Mouse (Mus musculus): Measurements from ENCODE around the gene 1700017B05Rik. TPM values are rescaled to one million over a fixed set of nuclear protein-coding genes. Genes with fewer than 3 reads are reported as not detected.
"Not testable (repeated sequence)": the region's sequence is repeated elsewhere in the genome, so short reads cannot be mapped to it uniquely, and the experiment has no call there.

The 1700017B05Rik gene
- 30.3 TPM for polyA plus RNA-seq (2012; fragmentation: generic; extraction: Trizol)

- Histone ChIP-seq H3K4me2 (ENCODE audit: low read depth) (peak within 1 kb of the TSS; percentile 91), H3K36me3 (ENCODE audit: control insufficient read depth, insufficient read depth) (no peaks in the 10 kb centered on the region), H3K79me2 (ENCODE audit: control insufficient read depth, insufficient read depth) (peaks cover 57% of the 10 kb centered on the region), H3K27me3 (ENCODE audit: control insufficient read depth, insufficient read depth, insufficient read length) (no peaks in the 10 kb centered on the region), H3K4me3 (peak within 1 kb of the TSS; percentile 84), H3ac (ENCODE audit: control insufficient read depth, insufficient read length) (peak within 1 kb of the TSS; percentile 78)
- no peak for TF ChIP-seq TCF3 (IDR thresholded peaks at IDR 0.05; ENCODE audit: insufficient read length, low read depth)
- no peak for TF ChIP-seq USF1 (IDR thresholded peaks at IDR 0.05; ENCODE audit: low read depth)
- no peak for TF ChIP-seq TCF12 (IDR thresholded peaks at IDR 0.05; ENCODE audit: insufficient read depth, poor library complexity, severe bottlenecking)
- TF ChIP-seq CEBPB (IDR thresholded peaks at IDR 0.05; ENCODE audit: insufficient read depth, poor library complexity, severe bottlenecking) = no peak
- TF ChIP-seq MYOD1 (IDR thresholded peaks at IDR 0.05; ENCODE audit: control insufficient read depth in 1 of 3, insufficient read length in 2 of 3, low read depth in 2 of 3) = peak in 1 of 3 experiments; percentile 24
- no peak for TF ChIP-seq MAX (IDR thresholded peaks at IDR 0.05; ENCODE audit: low read depth)
- peak; percentile 48 for TF ChIP-seq REST (IDR thresholded peaks at IDR 0.05; ENCODE audit: insufficient read depth, insufficient read length)
- TF ChIP-seq POLR2A (IDR thresholded peaks at IDR 0.05; ENCODE audit: insufficient read length, low read depth) = peak; percentile 96
- peak; percentile 96 for TF ChIP-seq POLR2AphosphoS2 (IDR thresholded peaks at IDR 0.05; ENCODE audit: insufficient read length, low read depth)
Observed at GRCm38 (mm10) chr9:57261913-57262794, at the start of gene 1700017B05Rik. TSS of gene 1700017B05Rik (minus strand) at chr9:57262612.

GRCm38 (mm10) chr9:57310895-57311294 lies 48.5 kb upstream of the 1700017B05Rik start:
- TF ChIP-seq MYOG (IDR thresholded peaks at IDR 0.05; ENCODE audit: control insufficient read depth in 1 of 3, insufficient read depth in 1 of 3, insufficient read length in 2 of 3, low read depth in 2 of 3) (no peak), REST (IDR thresholded peaks at IDR 0.05; ENCODE audit: insufficient read depth, insufficient read length) (no peak), POLR2AphosphoS2 (IDR thresholded peaks at IDR 0.05; ENCODE audit: insufficient read length, low read depth) (no peak), SRF (IDR thresholded peaks at IDR 0.05; ENCODE audit: control insufficient read depth, insufficient read length, low read depth) (no peak), MAX (IDR thresholded peaks at IDR 0.05; ENCODE audit: low read depth) (no peak), USF1 (IDR thresholded peaks at IDR 0.05; ENCODE audit: low read depth) (no peak), POLR2A (IDR thresholded peaks at IDR 0.05; ENCODE audit: insufficient read length, low read depth) (no peak), TCF12 (IDR thresholded peaks at IDR 0.05; ENCODE audit: insufficient read depth, poor library complexity, severe bottlenecking) (no peak), MYOD1 (IDR thresholded peaks at IDR 0.05; ENCODE audit: control insufficient read depth in 1 of 3, insufficient read length in 2 of 3, low read depth in 2 of 3) (no peak), CEBPB (IDR thresholded peaks at IDR 0.05; ENCODE audit: insufficient read depth, poor library complexity, severe bottlenecking) (no peak), TCF3 (IDR thresholded peaks at IDR 0.05; ENCODE audit: insufficient read length, low read depth) (no peak), E2F4 (IDR thresholded peaks at IDR 0.05; ENCODE audit: insufficient read depth) (no peak)
- no peak overlapping the region for H3ac ChIP-seq (ENCODE audit: control insufficient read depth, insufficient read length)
- no peaks in the 10 kb centered on the region for H3K36me3 ChIP-seq (ENCODE audit: control insufficient read depth, insufficient read depth)
- H3K27me3 ChIP-seq (ENCODE audit: control insufficient read depth, insufficient read depth, insufficient read length) = no peaks in the 10 kb centered on the region
- H3K4me2 ChIP-seq (ENCODE audit: low read depth) = no peak overlapping the region
- no peak overlapping the region for H3K4me3 ChIP-seq
- H3K79me2 ChIP-seq (ENCODE audit: control insufficient read depth, insufficient read depth) = no peaks in the 10 kb centered on the region

GRCm38 (mm10) chr9:57309353-57309752 lies 46.9 kb upstream of the 1700017B05Rik start:
- no peaks in the 10 kb centered on the region for H3K27me3 ChIP-seq (ENCODE audit: control insufficient read depth, insufficient read depth, insufficient read length)
- TF ChIP-seq POLR2AphosphoS2 (IDR thresholded peaks at IDR 0.05; ENCODE audit: insufficient read length, low read depth) = no peak
- no peak for TF ChIP-seq SRF (IDR thresholded peaks at IDR 0.05; ENCODE audit: control insufficient read depth, insufficient read length, low read depth)
- TF ChIP-seq MYOD1 (IDR thresholded peaks at IDR 0.05; ENCODE audit: control insufficient read depth in 1 of 3, insufficient read length in 2 of 3, low read depth in 2 of 3) = no peak
- no peak for TF ChIP-seq USF1 (IDR thresholded peaks at IDR 0.05; ENCODE audit: low read depth)
- TF ChIP-seq TCF3 (IDR thresholded peaks at IDR 0.05; ENCODE audit: insufficient read length, low read depth) = no peak
- no peak for TF ChIP-seq POLR2A (IDR thresholded peaks at IDR 0.05; ENCODE audit: insufficient read length, low read depth)
- no peak for TF ChIP-seq MYOG (IDR thresholded peaks at IDR 0.05; ENCODE audit: control insufficient read depth in 1 of 3, insufficient read depth in 1 of 3, insufficient read length in 2 of 3, low read depth in 2 of 3)
- no peak for TF ChIP-seq CEBPB (IDR thresholded peaks at IDR 0.05; ENCODE audit: insufficient read depth, poor library complexity, severe bottlenecking)
- TF ChIP-seq MAX (IDR thresholded peaks at IDR 0.05; ENCODE audit: low read depth) = no peak
- no peak for TF ChIP-seq REST (IDR thresholded peaks at IDR 0.05; ENCODE audit: insufficient read depth, insufficient read length)
- TF ChIP-seq TCF12 (IDR thresholded peaks at IDR 0.05; ENCODE audit: insufficient read depth, poor library complexity, severe bottlenecking) = no peak
- H3ac ChIP-seq (ENCODE audit: control insufficient read depth, insufficient read length) = no peak overlapping the region
- no peak overlapping the region for H3K4me3 ChIP-seq
- H3K4me2 ChIP-seq (ENCODE audit: low read depth) = no peak overlapping the region
- no peaks in the 10 kb centered on the region for H3K79me2 ChIP-seq (ENCODE audit: control insufficient read depth, insufficient read depth)
- H3K36me3 ChIP-seq (ENCODE audit: control insufficient read depth, insufficient read depth) = no peaks in the 10 kb centered on the region

- no peak overlapping the region for H3ac ChIP-seq (ENCODE audit: control insufficient read depth, insufficient read length)
- no peaks in the 10 kb centered on the region for H3K79me2 ChIP-seq (ENCODE audit: control insufficient read depth, insufficient read depth)
- H3K4me3 ChIP-seq = no peak overlapping the region
- H3K27me3 ChIP-seq (ENCODE audit: control insufficient read depth, insufficient read depth, insufficient read length) = no peaks in the 10 kb centered on the region
- no peaks in the 10 kb centered on the region for H3K36me3 ChIP-seq (ENCODE audit: control insufficient read depth, insufficient read depth)
- H3K4me2 ChIP-seq (ENCODE audit: low read depth) = no peak overlapping the region
- TF ChIP-seq USF1 (IDR thresholded peaks at IDR 0.05; ENCODE audit: low read depth) (no peak), MYOD1 (IDR thresholded peaks at IDR 0.05; ENCODE audit: control insufficient read depth in 1 of 3, insufficient read length in 2 of 3, low read depth in 2 of 3) (no peak), MYOG (IDR thresholded peaks at IDR 0.05; ENCODE audit: control insufficient read depth in 1 of 3, insufficient read depth in 1 of 3, insufficient read length in 2 of 3, low read depth in 2 of 3) (no peak), POLR2A (IDR thresholded peaks at IDR 0.05; ENCODE audit: insufficient read length, low read depth) (no peak), SRF (IDR thresholded peaks at IDR 0.05; ENCODE audit: control insufficient read depth, insufficient read length, low read depth) (no peak), REST (IDR thresholded peaks at IDR 0.05; ENCODE audit: insufficient read depth, insufficient read length) (no peak), TCF12 (IDR thresholded peaks at IDR 0.05; ENCODE audit: insufficient read depth, poor library complexity, severe bottlenecking) (no peak), TCF3 (IDR thresholded peaks at IDR 0.05; ENCODE audit: insufficient read length, low read depth) (no peak), MAX (IDR thresholded peaks at IDR 0.05; ENCODE audit: low read depth) (no peak), E2F4 (IDR thresholded peaks at IDR 0.05; ENCODE audit: insufficient read depth) (no peak)
Observed at GRCm38 (mm10) chr9:57307456-57307855, 45.0 kb upstream of the 1700017B05Rik start.

- H3K79me2 ChIP-seq (ENCODE audit: control insufficient read depth, insufficient read depth); H3K27me3 ChIP-seq (ENCODE audit: control insufficient read depth, insufficient read depth, insufficient read length); H3K36me3 ChIP-seq (ENCODE audit: control insufficient read depth, insufficient read depth); H3K4me2 ChIP-seq (ENCODE audit: low read depth); H3ac ChIP-seq (ENCODE audit: control insufficient read depth, insufficient read length); H3K4me3 ChIP-seq: not testable (repeated sequence)
Observed at GRCm38 (mm10) chr9:57304716-57305115, 42.3 kb upstream of the 1700017B05Rik start.
